Mouse (Mus musculus) midbrain, postnatal 0 days (tissue): Measurements from ENCODE around the gene Glis2. TPM values are rescaled to one million over a fixed set of nuclear protein-coding genes. Genes with fewer than 3 reads are reported as not detected.
A peak's percentile ranks its signal among the peaks of the same experiment; 100 is the strongest.

ENCODE experiments used
- ATAC-seq: fragments of 200-750 bp; cut with Nextera tagmentation; 2 replicates; pipeline ENCODE4 v1.8.0; 2017; ENCODE audit warnings: moderate number of reproducible peaks, mild to moderate bottlenecking, moderate TSS enrichment, moderate library complexity; ENCODE audit not compliant: low FRiP score
- DNase-seq: peaks from one replicate; pipeline ENCODE4 v3.0.0-alpha.2; 2015; ENCODE audit warnings: low spot score
- H3K27ac ChIP-seq: fragments of 300-500 bp; sonication (generic); 2 replicates; pipeline ENCODE4 v1.5.1; 2014; ENCODE audit warnings: low read depth, mild to moderate bottlenecking, low read length, mixed read lengths
- H3K27me3 ChIP-seq: fragments of 300-500 bp; sonication (generic); 2 replicates; pipeline ENCODE4 v1.6.1; 2014; ENCODE audit warnings: low read length, control low read depth, mixed read lengths; ENCODE audit not compliant: insufficient read depth
- H3K36me3 ChIP-seq: fragments of 300-500 bp; sonication (generic); 2 replicates; pipeline ENCODE4 v1.6.1; 2014; ENCODE audit warnings: low read length, control low read depth, mixed read lengths; ENCODE audit not compliant: insufficient read depth
- H3K4me1 ChIP-seq: fragments of 300-500 bp; sonication (generic); 2 replicates; pipeline ENCODE4 v1.6.1; 2014; ENCODE audit warnings: mild to moderate bottlenecking, control low read depth, antibody characterized with exemption, low read length, mixed read lengths; ENCODE audit not compliant: insufficient read depth
- H3K4me2 ChIP-seq: fragments of 300-500 bp; sonication (generic); 2 replicates; pipeline ENCODE4 v1.6.1; 2014; ENCODE audit warnings: low read depth, mild to moderate bottlenecking, low read length, mixed read lengths; ENCODE audit not compliant: poor library complexity, severe bottlenecking
- H3K4me3 ChIP-seq: fragments of 300-500 bp; sonication (generic); 2 replicates; pipeline ENCODE4 v1.5.1; 2014; ENCODE audit warnings: low read depth, mild to moderate bottlenecking, low read length, moderate library complexity
- H3K9ac ChIP-seq: fragments of 300-500 bp; sonication (generic); replicated peaks from 2 replicates; pipeline ENCODE4 v1.6.1; 2014; ENCODE audit warnings: mild to moderate bottlenecking, low read length, moderate library complexity, mixed read lengths; ENCODE audit not compliant: poor library complexity, severe bottlenecking
- H3K9me3 ChIP-seq: fragments of 300-500 bp; sonication (generic); 2 replicates; pipeline ENCODE4 v1.6.1; 2016; ENCODE audit warnings: low read length, control low read depth
- CTCF ChIP-seq: IDR thresholded peaks from 2 replicates; pipeline ENCODE4 v1.5.1; 2016; ENCODE audit warnings: antibody characterized with exemption, mild to moderate bottlenecking
- WGBS: fragments of 180-500 bp; shearing (Covaris S2); extraction: QIAGEN DNeasy Blood & Tissue Kit; methylation state at CpG from one replicate; pipeline ENCODE4 v1.1.7; 2014; 5-methylcytosine and 5-hydroxymethylcytosine counted together
- polyA plus RNA-seq: library from polyadenylated mRNA; unstranded; fragments of >200 nt; fragmentation: Nextera tagmentation; extraction: Ambion mirVana; gene quantifications from 2 replicates; pipeline ENCODE4 v1.2.1, GENCODE M21; 2015
- total RNA-seq: library from RNA; depleted of rRNA; stranded (reverse); fragments of >200 nt; gene quantifications from 2 replicates; pipeline ENCODE4 v1.2.3, GENCODE M21; 2014

Gene Glis2
- total and polyA plus RNA-seq, 2 experiments from 2014 or later, result 12.0 to 20.6 TPM

DNA sequence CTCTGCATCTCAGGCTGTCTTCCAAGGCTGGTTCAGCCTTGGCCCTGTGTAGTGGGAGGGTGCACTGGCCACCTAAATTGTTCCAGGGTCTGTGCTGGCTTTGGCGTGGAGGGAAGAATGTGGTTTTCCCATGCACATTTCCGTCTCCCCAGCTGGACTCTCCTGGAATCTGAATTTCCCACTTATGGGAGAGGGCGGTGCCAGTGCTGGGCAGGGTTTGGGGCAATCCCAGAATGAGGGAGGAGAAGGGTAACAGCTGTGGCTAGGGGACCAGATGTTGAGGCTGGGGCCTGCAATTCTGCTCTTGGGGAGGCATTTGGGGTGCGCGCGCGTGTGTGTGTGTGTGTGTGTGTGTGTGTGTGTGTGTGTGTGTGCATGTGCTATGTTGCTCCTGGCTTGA lies 2.8 kb downstream of the Glis2 start:
- H3K27ac ChIP-seq, result no peak overlapping the region

GRCm38 (mm10) chr16:4598041-4598440 lies 3.5 kb downstream of the Glis2 start:
- Histone ChIP-seq H3K4me1 (peaks cover 20% of the 10 kb centered on the region; the same call in 1 of the 2 replicates), H3K9me3 (no peaks in the 10 kb centered on the region), H3K36me3 (no peaks in the 10 kb centered on the region), H3K9ac (no peak overlapping the region), H3K27me3 (no peaks in the 10 kb centered on the region), H3K4me3 (no peak overlapping the region), H3K4me2 (no peak overlapping the region), H3K27ac (no peak overlapping the region)
- 67% methylated on average over 5 of the region's 5 CpGs for WGBS
- TF ChIP-seq CTCF, result no peak
- DNase-seq (no peak), ATAC-seq (no peak)

More for the DNA sequence above, 2.8 kb downstream of the Glis2 start:
- DNase-seq (no peak), ATAC-seq (no peak)
- Histone ChIP-seq H3K4me1 (peaks cover 19% of the 10 kb centered on the region; the same call in 1 of the 2 replicates), H3K9ac (no peak overlapping the region), H3K4me3 (no peak overlapping the region), H3K36me3 (no peaks in the 10 kb centered on the region), H3K9me3 (no peaks in the 10 kb centered on the region), H3K27me3 (no peaks in the 10 kb centered on the region), H3K4me2 (peak overlapping the region; percentile 92)
- WGBS, result 66% methylated on average over 7 of the region's 7 CpGs
- TF ChIP-seq CTCF, result no peak

GRCm38 (mm10) chr16:4598891-4599543 lies 4.5 kb downstream of the Glis2 start:
- H3K4me2 ChIP-seq, result no peak overlapping the region
- DNase-seq (peak; percentile 25), ATAC-seq (no peak)
- H3K4me1 ChIP-seq, result peaks cover 20% of the 10 kb centered on the region; the same call in 1 of the 2 replicates
- H3K27ac ChIP-seq, result no peak overlapping the region
- no peaks in the 10 kb centered on the region for H3K36me3 ChIP-seq
- H3K27me3 ChIP-seq, result no peaks in the 10 kb centered on the region
- 18% methylated on average over 6 of the region's 6 CpGs for WGBS
- H3K9ac ChIP-seq, result 0 out of 2 replicates have a peak overlapping the region, but pooled peaks have one; percentile 19
- H3K9me3 ChIP-seq, result no peaks in the 10 kb centered on the region
- no peak for TF ChIP-seq CTCF
- no peak overlapping the region for H3K4me3 ChIP-seq

DNA sequence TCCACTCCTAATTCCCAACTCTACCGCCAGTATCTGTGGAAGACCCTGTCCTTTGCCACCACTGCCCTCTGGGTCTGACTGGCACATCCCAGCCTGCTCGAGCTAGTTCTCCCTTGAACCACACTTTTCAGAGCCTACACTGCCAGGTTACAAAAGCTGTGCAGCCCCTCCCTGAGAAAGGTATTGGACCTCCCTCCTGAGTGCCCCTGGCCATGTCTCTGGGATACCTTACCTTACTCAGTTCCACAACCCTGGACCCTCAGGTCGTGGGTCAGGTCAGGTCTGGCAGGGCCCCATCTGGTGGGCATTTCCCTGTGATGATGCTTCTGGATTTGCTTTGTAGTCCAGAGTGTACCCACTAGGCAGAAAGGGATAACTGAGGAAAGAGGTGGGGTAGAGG lies 5.1 kb downstream of the Glis2 start:
- H3K4me3 ChIP-seq, result no peak overlapping the region
- H3K36me3 ChIP-seq, result no peaks in the 10 kb centered on the region
- H3K4me2 ChIP-seq, result no peak overlapping the region
- H3K27me3 ChIP-seq, result no peaks in the 10 kb centered on the region
- TF ChIP-seq CTCF, result no peak
- no peak overlapping the region for H3K9ac ChIP-seq
- ATAC-seq (no peak), DNase-seq (no peak)
- no peaks in the 10 kb centered on the region for H3K9me3 ChIP-seq
- peaks cover 20% of the 10 kb centered on the region; the same call in 1 of the 2 replicates for H3K4me1 ChIP-seq
- no peak overlapping the region for H3K27ac ChIP-seq
- WGBS, result 88% methylated on average over 3 of the region's 3 CpGs

DNA sequence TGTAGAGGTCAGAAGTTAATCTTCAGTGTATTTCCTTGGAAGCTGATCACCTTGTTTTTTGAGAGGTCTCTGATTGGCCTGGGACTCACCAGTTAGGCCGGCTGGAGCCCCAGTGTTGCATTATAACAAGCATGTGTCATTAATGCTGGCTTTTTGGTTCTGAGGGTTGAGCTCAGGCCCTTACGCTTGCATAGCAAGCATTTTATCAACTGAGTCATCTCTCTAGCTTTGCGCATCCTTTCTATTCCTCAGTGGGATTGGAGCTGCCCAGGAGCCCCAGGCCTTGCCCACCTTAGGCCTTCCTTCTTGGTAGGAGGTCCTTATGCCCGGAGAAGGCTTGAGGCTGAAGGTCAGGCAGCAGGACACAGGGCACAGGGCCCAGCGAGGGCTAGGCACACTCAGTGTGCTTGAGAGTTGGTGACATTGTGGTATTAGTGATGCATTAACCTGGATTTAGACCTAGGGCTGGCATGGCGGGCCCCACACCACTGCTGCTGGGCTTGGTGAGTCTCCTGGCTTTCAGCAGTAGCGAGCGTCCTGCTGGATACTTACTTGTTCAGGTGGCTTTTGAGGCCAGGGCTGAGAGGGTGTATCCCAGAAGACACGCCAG lies 6.3 kb downstream of the Glis2 start:
- H3K36me3 ChIP-seq, result no peaks in the 10 kb centered on the region
- H3K9ac ChIP-seq, result no peak overlapping the region
- no peak for TF ChIP-seq CTCF
- 79% methylated on average over 9 of the region's 9 CpGs for WGBS
- H3K4me3 ChIP-seq, result no peak overlapping the region
- H3K4me2 ChIP-seq, result no peak overlapping the region
- no peak overlapping the region for H3K27ac ChIP-seq
- no peaks in the 10 kb centered on the region for H3K9me3 ChIP-seq
- ATAC-seq (no peak), DNase-seq (no peak)
- H3K4me1 ChIP-seq, result peaks cover 15% of the 10 kb centered on the region; the same call in 1 of the 2 replicates
- no peaks in the 10 kb centered on the region for H3K27me3 ChIP-seq

DNA sequence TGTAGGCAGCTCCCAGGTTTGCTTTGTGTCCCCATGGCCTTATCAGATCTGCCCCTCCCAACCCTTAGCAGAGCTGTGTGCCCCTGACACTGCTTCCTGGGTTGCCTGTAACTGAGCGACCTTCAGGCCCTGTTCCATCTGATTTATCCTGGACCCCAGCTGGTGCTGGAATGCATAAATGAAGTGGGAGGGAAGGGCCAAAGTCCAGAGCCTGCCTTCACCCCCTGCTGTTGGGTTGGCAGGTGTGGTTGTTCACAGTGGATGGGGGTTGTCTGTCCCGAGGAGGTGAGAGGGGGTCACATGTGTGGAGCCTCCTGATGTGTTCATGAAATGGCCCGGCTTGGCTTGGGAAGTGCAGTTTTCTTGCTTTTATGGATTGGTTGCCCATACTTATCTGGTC lies 7.7 kb downstream of the Glis2 start:
- no peak for TF ChIP-seq CTCF
- Histone ChIP-seq H3K4me1 (peaks cover 14% of the 10 kb centered on the region; the same call in 1 of the 2 replicates), H3K4me2 (no peak overlapping the region), H3K9me3 (no peaks in the 10 kb centered on the region), H3K27ac (no peak overlapping the region), H3K27me3 (no peaks in the 10 kb centered on the region), H3K36me3 (no peaks in the 10 kb centered on the region), H3K4me3 (no peak overlapping the region), H3K9ac (no peak overlapping the region)
- ATAC-seq, result no peak
- no peak for DNase-seq
- WGBS, result 19% methylated on average over 3 of the region's 3 CpGs
